Mouse (Mus musculus): ENCODE data around the gene Cdk20. TPM values are rescaled to one million over a fixed set of nuclear protein-coding genes. Genes with fewer than 3 reads are reported as not detected.

Gene Cdk20
- total and polyA plus RNA-seq, 3 experiments: 0.21 to 2.2 (median 1.5) TPM

DNA sequence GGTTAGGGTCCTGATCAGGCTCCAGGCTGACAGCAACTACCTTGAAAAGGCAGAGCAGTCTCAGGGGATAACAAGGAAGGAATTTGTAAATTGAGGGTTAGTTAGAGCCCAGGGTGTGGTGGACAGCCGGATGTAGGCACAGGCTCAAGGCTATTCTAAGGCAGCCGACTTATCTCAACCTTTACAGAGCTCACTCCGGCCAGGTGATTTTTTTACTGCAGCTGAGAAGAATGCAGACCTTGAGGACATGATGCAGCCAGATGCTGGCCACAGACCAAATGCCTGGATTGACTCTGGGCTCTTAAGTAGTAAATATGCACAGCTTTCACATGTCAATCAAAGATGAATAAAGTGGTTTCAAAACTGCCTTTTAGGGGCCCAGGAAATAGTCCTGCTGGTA is 10.7 kb upstream of the Cdk20 start:
- in situ Hi-C loops (cut with MboI; ENCODE audit: low pct_ligation_motif_present, low pct_unique_long_range_greater_than_20kb, low sequenced_read_pairs) (no loop called here), dilution Hi-C loops (cut with MboI; ENCODE audit: extremely low pct_ligation_motif_present, extremely low pct_unique_long_range_greater_than_20kb, low sequenced_read_pairs) (no loop called here)
- Histone ChIP-seq H3K4me2 (ENCODE audit: insufficient read depth, low read depth, poor library complexity, severe bottlenecking) (no peak overlapping the region), H3K27me3 (replicated peaks) (no peaks in the 10 kb centered on the region), H3K4me1 (ENCODE audit: control insufficient read depth in 1 of 2, insufficient read depth in 2 of 2) (0 out of 4 replicates have a peak, but pooled peaks cover 0 to 3% of the 10 kb centered on the region in 2 experiments), H3K9ac (ENCODE audit: insufficient read depth, low read depth) (no peak overlapping the region), H3K4me3 (replicated peaks in 1 of 3; ENCODE audit: low read depth in 2 of 3, low read length in 2 of 3, poor library complexity in 1 of 3) (no peak overlapping the region), H3K9me3 (replicated peaks; ENCODE audit: low read length) (no peaks in the 10 kb centered on the region), H3K27ac (ENCODE audit: insufficient read depth, low read depth) (no peak overlapping the region), H3K36me3 (replicated peaks in 1 of 2; ENCODE audit: control insufficient read depth in 1 of 2, insufficient read depth in 1 of 2, low read length in 1 of 2) (no peaks in the 10 kb centered on the region), H3K79me2 (replicated peaks; ENCODE audit: control insufficient read depth, extremely low read depth, insufficient read depth, poor library complexity, severe bottlenecking) (no peaks in the 10 kb centered on the region)
- TF ChIP-seq USF2 (conservative IDR thresholded peaks at IDR 0.05; ENCODE audit: low read depth, low read length): no peak
- no peak for TF ChIP-seq MAX (IDR thresholded peaks at IDR 0.05; ENCODE audit: low read length)
- TF ChIP-seq SMC3 (IDR thresholded peaks at IDR 0.05; ENCODE audit: low read depth, low read length): no peak
- TF ChIP-seq KAT2A (IDR thresholded peaks at IDR 0.05; ENCODE audit: insufficient replicate concordance, low read length): no peak
- no peak for TF ChIP-seq ELF1 (IDR thresholded peaks at IDR 0.05; ENCODE audit: low read depth, low read length)
- TF ChIP-seq POLR2AphosphoS2 (IDR thresholded peaks at IDR 0.05; ENCODE audit: low read depth, low read length): no peak
- no peak for TF ChIP-seq E2F4 (IDR thresholded peaks at IDR 0.05; ENCODE audit: insufficient replicate concordance, low read depth, low read length)
- no peak for TF ChIP-seq MEF2A (IDR thresholded peaks at IDR 0.05; ENCODE audit: borderline replicate concordance, low read depth, low read length)
- TF ChIP-seq PAX5 (IDR thresholded peaks at IDR 0.05; ENCODE audit: low read length): no peak
- no peak for TF ChIP-seq TCF12 (IDR thresholded peaks at IDR 0.05; ENCODE audit: low read depth, low read length)
- TF ChIP-seq POLR2A (IDR thresholded peaks at IDR 0.05; ENCODE audit: low read depth, low read length): no peak
- no peak for TF ChIP-seq ZNF384 (IDR thresholded peaks at IDR 0.05; ENCODE audit: low read depth, low read length)
- no peak for TF ChIP-seq UBTF (IDR thresholded peaks at IDR 0.05; ENCODE audit: low read depth, low read length)
- no peak for TF ChIP-seq CHD1 (IDR thresholded peaks at IDR 0.05; ENCODE audit: low read depth, low read length)
- TF ChIP-seq RAD21 (IDR thresholded peaks at IDR 0.05; ENCODE audit: low read depth, low read length): no peak
- TF ChIP-seq CHD2 (IDR thresholded peaks at IDR 0.05; ENCODE audit: low read length): no peak
- no peak for TF ChIP-seq SIN3A (IDR thresholded peaks at IDR 0.05; ENCODE audit: low read length)
- no peak for DNase-seq (ENCODE audit: extremely low read depth)

DNA sequence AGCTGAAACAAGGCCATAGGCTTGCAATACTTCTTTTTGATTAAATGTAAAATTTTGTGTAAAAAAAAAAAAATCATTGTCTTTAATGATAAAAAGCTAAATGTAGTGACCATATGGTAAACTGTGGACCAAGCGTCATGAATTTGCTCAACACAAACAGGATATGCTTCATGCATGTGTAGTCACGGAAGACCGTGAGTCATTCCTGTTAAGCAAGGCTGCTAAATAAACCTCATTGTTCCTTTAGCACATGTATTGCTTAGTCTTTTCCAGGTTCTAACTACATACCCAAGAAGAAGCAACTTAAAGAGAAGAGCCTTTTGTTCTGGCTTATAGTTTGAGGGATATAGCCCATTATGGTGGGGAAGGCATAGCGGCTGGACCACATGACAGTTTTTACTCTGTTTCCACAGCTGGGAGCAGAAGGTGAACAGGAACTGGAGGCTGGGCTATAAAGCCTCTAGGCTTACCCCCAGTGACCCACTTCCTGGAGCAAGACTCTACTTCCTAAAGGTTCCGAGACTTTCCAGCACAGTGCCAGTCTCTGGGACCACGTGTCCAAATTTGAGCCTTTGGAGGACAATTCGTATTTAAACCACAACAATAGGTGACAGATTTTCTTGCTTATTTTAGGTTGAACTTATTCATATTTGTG is 10.0 kb upstream of the Cdk20 start:
- Histone ChIP-seq H3K9me3 (replicated peaks; ENCODE audit: low read length) (no peaks in the 10 kb centered on the region), H3K4me1 (ENCODE audit: control insufficient read depth in 1 of 2, insufficient read depth in 2 of 2) (0 out of 4 replicates have a peak, but pooled peaks cover 0 to 3% of the 10 kb centered on the region in 2 experiments), H3K4me3 (replicated peaks in 1 of 3; ENCODE audit: low read depth in 2 of 3, low read length in 2 of 3, poor library complexity in 1 of 3) (no peak overlapping the region), H3K9ac (ENCODE audit: insufficient read depth, low read depth) (no peak overlapping the region), H3K27ac (ENCODE audit: insufficient read depth, low read depth) (no peak overlapping the region), H3K79me2 (replicated peaks; ENCODE audit: control insufficient read depth, extremely low read depth, insufficient read depth, poor library complexity, severe bottlenecking) (no peaks in the 10 kb centered on the region), H3K27me3 (replicated peaks) (no peaks in the 10 kb centered on the region), H3K36me3 (replicated peaks in 1 of 2; ENCODE audit: control insufficient read depth in 1 of 2, insufficient read depth in 1 of 2, low read length in 1 of 2) (no peaks in the 10 kb centered on the region), H3K4me2 (ENCODE audit: insufficient read depth, low read depth, poor library complexity, severe bottlenecking) (no peak overlapping the region)
- dilution Hi-C loops (cut with MboI; ENCODE audit: extremely low pct_ligation_motif_present, extremely low pct_unique_long_range_greater_than_20kb, low sequenced_read_pairs): no loop called here
- in situ Hi-C loops (cut with MboI; ENCODE audit: low pct_ligation_motif_present, low pct_unique_long_range_greater_than_20kb, low sequenced_read_pairs): no loop called here
- TF ChIP-seq ZC3H11A (IDR thresholded peaks at IDR 0.05; ENCODE audit: low read depth, low read length) (no peak), EP300 (IDR thresholded peaks at IDR 0.05; ENCODE audit: low read length) (no peak), TCF12 (IDR thresholded peaks at IDR 0.05; ENCODE audit: low read depth, low read length) (no peak), CHD1 (IDR thresholded peaks at IDR 0.05; ENCODE audit: low read depth, low read length) (no peak), ZKSCAN1 (IDR thresholded peaks at IDR 0.05; ENCODE audit: borderline replicate concordance, low read depth, low read length) (no peak), ZMIZ1 (IDR thresholded peaks at IDR 0.05; ENCODE audit: low read depth, low read length) (no peak), CHD2 (IDR thresholded peaks at IDR 0.05; ENCODE audit: low read length) (no peak), CTCF (conservative IDR thresholded peaks at IDR 0.05 in 1 of 2, IDR thresholded peaks at IDR 0.05 in 1 of 2; ENCODE audit: low read depth in 2 of 2, low read length in 2 of 2) (no peak), ETS1 (conservative IDR thresholded peaks at IDR 0.05; ENCODE audit: low read depth, low read length) (no peak), GABPA (IDR thresholded peaks at IDR 0.05; ENCODE audit: insufficient replicate concordance, low read depth, low read length) (no peak), MAZ (IDR thresholded peaks at IDR 0.05; ENCODE audit: low read depth, low read length) (no peak), POLR2A (IDR thresholded peaks at IDR 0.05; ENCODE audit: low read depth, low read length) (no peak), MAFK (IDR thresholded peaks at IDR 0.05; ENCODE audit: insufficient replicate concordance, low read length) (no peak), USF1 (IDR thresholded peaks at IDR 0.05; ENCODE audit: low read depth, low read length) (no peak), ELF1 (IDR thresholded peaks at IDR 0.05; ENCODE audit: low read depth, low read length) (no peak), SMC3 (IDR thresholded peaks at IDR 0.05; ENCODE audit: low read depth, low read length) (no peak), USF2 (conservative IDR thresholded peaks at IDR 0.05; ENCODE audit: low read depth, low read length) (no peak), POLR2AphosphoS2 (IDR thresholded peaks at IDR 0.05; ENCODE audit: low read depth, low read length) (no peak), JUN (IDR thresholded peaks at IDR 0.05; ENCODE audit: insufficient read depth, low read depth, low read length) (no peak)
- DNase-seq (ENCODE audit: extremely low read depth): no peak
